Mouse (Mus musculus): Measurements from ENCODE around the gene Gfod2.

Gene Gfod2

GRCm38 (mm10) chr8:105768485-105769257 lies 10.2 kb upstream of the Gfod2 start:
- no peak for DNase-seq (ENCODE audit: low spot score in 2 of 2)

GRCm38 (mm10) chr8:105757796-105758276 lies 628 bp downstream of the Gfod2 start:
- DNase-seq (ENCODE audit: low spot score in 2 of 2), result no peak

GRCm38 (mm10) chr8:105754688-105755087 lies 3.8 kb downstream of the Gfod2 start:
- no peak for DNase-seq (ENCODE audit: low spot score in 2 of 2)

- no peak for DNase-seq (ENCODE audit: low spot score in 2 of 2)
These were observed 4.5 kb downstream of the Gfod2 start for GRCm38 (mm10) chr8:105753916-105754315.

GRCm38 (mm10) chr8:105750606-105751005 lies 7.9 kb downstream of the Gfod2 start:
- peak; percentile 17 to 20 for DNase-seq (ENCODE audit: low spot score in 2 of 2)

- no peak for DNase-seq (ENCODE audit: low spot score in 2 of 2)
These were observed 15.2 kb downstream of the Gfod2 start for GRCm38 (mm10) chr8:105743301-105743700.

DNA sequence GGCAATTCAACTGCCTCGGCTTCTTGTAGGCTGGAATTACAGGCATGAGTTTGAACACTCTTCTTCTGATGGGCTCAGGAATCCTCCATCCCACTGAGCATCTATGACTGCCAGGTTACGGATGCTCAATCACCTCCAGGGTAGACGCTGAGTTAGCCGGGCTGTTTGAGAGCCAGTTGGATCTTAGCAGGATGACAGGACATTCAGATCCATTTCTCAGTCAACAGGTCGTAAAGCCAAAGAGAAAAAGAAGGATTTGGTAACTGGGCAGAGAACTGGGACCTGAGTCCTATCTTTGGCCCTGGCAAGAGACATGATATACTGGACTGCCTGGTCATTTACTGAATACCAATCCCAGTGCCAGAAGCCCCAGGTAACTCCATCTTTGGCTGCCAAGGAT lies 19.2 kb downstream of the Gfod2 start:
- no peak for DNase-seq (ENCODE audit: low spot score in 2 of 2)

DNA sequence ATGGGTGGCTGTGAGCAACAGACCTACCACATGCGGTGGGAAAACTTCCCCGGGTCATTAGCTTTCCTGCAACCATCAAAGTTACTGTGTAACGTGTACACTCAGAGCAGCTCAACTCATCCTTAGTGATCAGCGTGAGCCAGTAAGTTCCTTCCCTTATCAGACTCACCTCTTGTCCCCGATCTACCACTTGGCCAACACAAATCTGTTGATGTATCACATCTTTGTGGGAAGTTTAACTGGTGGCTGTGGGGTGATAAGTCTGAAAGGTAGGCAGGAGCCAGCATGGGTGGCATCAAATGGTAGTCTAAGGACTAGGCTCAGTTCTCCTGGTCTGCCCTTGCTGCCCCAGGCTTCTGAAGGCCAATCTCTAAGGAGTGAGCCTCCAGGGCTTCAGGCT lies 26.3 kb downstream of the Gfod2 start:
- no peak for DNase-seq (ENCODE audit: low spot score in 2 of 2)

- no peak for DNase-seq (ENCODE audit: low spot score in 2 of 2)
These were observed 30.9 kb downstream of the Gfod2 start for GRCm38 (mm10) chr8:105727397-105728124.

- no peak for DNase-seq (ENCODE audit: low spot score in 2 of 2)
These were observed 32.7 kb downstream of the Gfod2 start for GRCm38 (mm10) chr8:105725726-105726125.

GRCm38 (mm10) chr8:105722861-105723260 lies 35.6 kb downstream of the Gfod2 start:
- no peak for DNase-seq (ENCODE audit: low spot score in 2 of 2)

DNA sequence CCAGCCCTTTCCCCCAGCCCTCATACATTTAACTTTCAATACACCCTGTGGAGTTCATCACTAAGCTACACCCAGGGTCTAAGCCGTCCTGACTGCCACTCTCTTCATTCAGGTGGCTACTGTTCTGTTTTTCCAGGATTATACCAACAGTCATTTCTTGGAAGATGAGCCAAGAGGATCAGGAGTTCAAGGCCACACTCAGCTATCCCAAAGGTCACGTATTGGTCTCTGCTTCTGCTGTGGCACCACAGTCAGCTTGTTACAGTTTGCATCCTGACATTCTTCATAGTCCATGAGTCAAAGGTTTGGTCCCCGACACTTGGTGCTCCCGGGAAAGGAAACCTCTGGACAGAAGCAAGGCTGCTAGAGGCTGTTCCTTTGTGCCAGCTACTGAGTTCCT lies 38.8 kb downstream of the Gfod2 start:
- DNase-seq (ENCODE audit: low spot score in 2 of 2), result no peak

- no peak for DNase-seq (ENCODE audit: low spot score in 2 of 2)
These were observed 42.0 kb downstream of the Gfod2 start for GRCm38 (mm10) chr8:105716302-105716945.

- no peak for DNase-seq (ENCODE audit: low spot score in 2 of 2)
These were observed 43.4 kb downstream of the Gfod2 start for GRCm38 (mm10) chr8:105715042-105715441.

GRCm38 (mm10) chr8:105714139-105714538 lies 44.3 kb downstream of the Gfod2 start:
- DNase-seq (ENCODE audit: low spot score in 2 of 2), result peak; percentile 78 to 81

DNA sequence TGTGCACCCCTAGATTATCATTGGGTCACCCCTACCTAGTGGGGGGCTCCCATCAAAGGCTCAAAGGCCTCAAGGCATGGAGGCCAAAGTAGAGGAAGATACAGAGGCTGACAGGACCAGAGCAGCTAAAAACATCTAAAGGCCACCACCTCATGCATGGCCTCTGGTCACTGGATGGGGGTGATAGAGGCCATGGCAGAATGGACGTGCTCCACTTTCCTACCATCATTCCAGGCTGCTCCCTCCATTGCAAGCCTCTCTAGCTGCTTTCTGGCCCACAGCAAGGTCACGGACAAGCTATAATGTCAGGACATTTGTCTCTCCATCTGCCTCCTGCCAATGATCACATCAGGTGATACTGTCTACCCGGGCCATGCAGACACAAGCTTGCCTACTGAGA lies 46.2 kb downstream of the Gfod2 start:
- DNase-seq (ENCODE audit: low spot score in 2 of 2), result no peak

GRCm38 (mm10) chr8:105709317-105709716 lies 49.1 kb downstream of the Gfod2 start:
- DNase-seq (ENCODE audit: low spot score in 2 of 2), result no peak

GRCm38 (mm10) chr8:105708675-105709074 lies 49.8 kb downstream of the Gfod2 start:
- no peak for DNase-seq (ENCODE audit: low spot score in 2 of 2)

DNA sequence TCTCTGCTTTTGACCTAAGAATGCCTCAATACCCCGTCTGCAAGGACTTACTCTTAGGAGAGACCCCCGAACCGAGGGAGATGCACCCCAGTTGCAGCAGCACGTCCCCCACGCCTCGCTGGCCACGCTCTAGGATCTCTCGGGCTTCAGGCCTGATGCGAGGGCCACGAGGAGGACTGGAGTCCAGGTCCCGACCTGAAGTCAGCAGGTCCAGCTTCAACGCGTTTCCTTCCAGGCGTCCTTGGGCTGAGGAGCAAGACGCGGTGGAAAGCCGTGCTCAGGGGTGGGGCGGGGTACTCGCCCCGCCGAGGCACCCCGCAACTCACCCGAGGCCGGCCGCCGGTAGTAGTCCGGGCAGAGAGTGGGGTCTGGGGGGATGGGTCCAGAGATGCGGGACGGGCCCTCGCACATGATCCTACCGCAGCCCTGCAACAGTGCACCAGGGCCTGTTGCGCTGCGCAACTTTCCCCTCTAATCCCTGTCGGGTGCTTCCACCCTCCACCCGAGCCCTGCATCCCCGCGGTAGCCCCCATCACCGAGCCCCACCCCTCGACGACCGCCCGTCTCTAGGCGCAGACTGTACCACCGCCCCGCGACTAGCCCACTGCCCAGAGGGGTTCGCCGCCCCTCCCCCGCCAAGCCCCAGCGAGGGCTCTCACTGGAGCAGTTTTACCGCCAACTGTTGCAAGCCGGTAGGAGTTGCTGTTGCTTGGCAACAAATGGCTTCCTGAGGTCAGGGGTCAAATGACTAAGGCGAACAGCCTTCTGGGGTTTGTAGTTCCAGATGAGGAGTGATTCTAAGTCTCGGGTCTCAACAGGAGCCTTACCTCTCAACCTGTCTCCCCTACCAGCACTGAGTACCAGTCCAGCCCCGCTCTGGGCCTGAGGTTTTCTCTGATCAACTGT lies 50.7 kb downstream of the Gfod2 start, which contains the start of the genes 4933405L10Rik and Enkd1:
TSS of gene 4933405L10Rik (plus strand) at position 158 of the 906 bp plus-strand sequence.
TSS of gene Enkd1 (minus strand) at position 713 of the 906 bp plus-strand sequence.
- peak; percentile 77 to 92 for DNase-seq (ENCODE audit: low spot score in 2 of 2)

DNA sequence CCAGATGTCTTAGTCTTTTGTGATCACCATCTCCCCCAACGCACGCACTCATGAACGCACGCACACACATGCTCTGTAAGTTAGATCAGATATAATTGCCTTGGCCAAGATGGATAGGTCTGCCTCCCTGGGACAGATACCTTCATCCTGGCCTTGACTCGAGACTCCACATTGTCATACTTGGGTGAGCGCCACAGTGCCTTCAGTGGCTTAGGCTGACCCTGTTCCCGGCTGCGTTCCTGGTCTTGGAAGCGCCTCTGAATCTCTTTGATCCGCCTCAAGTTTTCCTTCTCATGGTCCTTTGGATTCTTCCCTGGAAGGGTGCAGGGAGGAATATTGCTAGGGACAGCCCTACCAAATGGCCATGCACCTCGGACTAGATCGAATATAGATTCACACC lies 52.0 kb downstream of the Gfod2 start:
- no peak for DNase-seq (ENCODE audit: low spot score in 2 of 2)

DNA sequence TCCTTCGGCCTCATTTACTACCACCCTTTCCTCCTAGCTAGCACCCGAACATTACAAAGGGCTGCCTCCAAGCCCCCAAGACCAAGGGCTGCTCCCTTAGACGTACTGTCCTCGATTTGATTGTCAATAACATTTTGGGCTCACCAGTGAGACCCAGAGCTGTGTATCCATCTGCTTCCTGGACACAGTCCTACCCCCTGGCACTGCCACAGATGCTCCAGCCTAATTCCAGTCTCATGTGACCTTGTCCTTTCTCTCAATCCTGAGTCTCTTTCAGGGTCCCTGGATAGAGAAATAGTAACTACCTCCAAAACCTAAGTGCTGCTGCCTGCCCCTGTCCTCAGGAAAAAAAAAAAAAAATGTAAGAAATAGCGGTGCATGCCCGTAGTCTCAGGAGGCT lies 53.5 kb downstream of the Gfod2 start:
- DNase-seq (ENCODE audit: low spot score in 2 of 2), result no peak
